Mouse (Mus musculus) granulocyte monocyte progenitor cell, adult 5-6 weeks (primary cell): ENCODE data around the gene Yipf7. TPM values are rescaled to one million over a fixed set of nuclear protein-coding genes. Genes with fewer than 3 reads are reported as not detected.

Source experiments
- ATAC-seq: replicated peaks from 2 replicates; pipeline ENCODE4 v1.8.0; 2016; ENCODE audit warnings: mild to moderate bottlenecking, moderate TSS enrichment, inconsistent platforms; ENCODE audit not compliant: poor library complexity, severe bottlenecking
- total RNA-seq, 2 experiments: library from RNA; stranded (forward) in 1 of 2; stranded (reverse) in 1 of 2; fragments of 200-712, 200-1000 nt in 1 of 2; fragments of >200 nt in 1 of 2; fragmentation: Nextera tagmentation in 1 of 2; gene quantifications; 2 replicates each; pipeline ENCODE4 v1.2.3; 2014 to 2017

Yipf7 gene
- total RNA-seq (2014; fragmentation: Nextera tagmentation) (not detected in 2 replicates), total RNA-seq (2017) (not detected in 2 replicates)

GRCm38 (mm10) chr5:69542489-69542888 is at the start of gene Yipf7:
Gene Yipf7, minus strand, starts transcription at chr5:69542648.
- ATAC-seq, result no peak

GRCm38 (mm10) chr5:69591640-69592461 is 49.4 kb upstream of the Yipf7 start, which contains the start of gene Gnpda2:
Gene Gnpda2, minus strand, starts transcription at chr5:69592340.
- ATAC-seq, result peak; percentile 97

GRCm38 (mm10) chr5:69557404-69557935 is 15.0 kb upstream of the Yipf7 start:
- ATAC-seq, result peak; percentile 50

- peak; percentile 96 for ATAC-seq
Measured at GRCm38 (mm10) chr5:69556628-69557403, 14.4 kb upstream of the Yipf7 start, which contains the start of gene Guf1. Gene Guf1, plus strand, starts transcription at chr5:69556923.

- ATAC-seq, result no peak
Measured at GRCm38 (mm10) chr5:69541680-69542079, 768 bp downstream of the Yipf7 start.

GRCm38 (mm10) chr5:69523944-69524343 is 18.5 kb downstream of the Yipf7 start:
- ATAC-seq, result no peak

GRCm38 (mm10) chr5:69522064-69522463 is 20.4 kb downstream of the Yipf7 start:
- ATAC-seq, result no peak

GRCm38 (mm10) chr5:69520661-69521278 is 21.7 kb downstream of the Yipf7 start:
- peak; percentile 84 for ATAC-seq

GRCm38 (mm10) chr5:69512203-69512602 is 30.2 kb downstream of the Yipf7 start:
- ATAC-seq, result no peak

- no peak for ATAC-seq
Measured at GRCm38 (mm10) chr5:69511631-69512030, 30.8 kb downstream of the Yipf7 start.

GRCm38 (mm10) chr5:69507045-69507444 is 35.4 kb downstream of the Yipf7 start:
- ATAC-seq, result no peak

- no peak for ATAC-seq
Measured at GRCm38 (mm10) chr5:69489046-69489445, 53.4 kb downstream of the Yipf7 start.

GRCm38 (mm10) chr5:69467520-69467919 is 74.9 kb downstream of the Yipf7 start:
- ATAC-seq, result no peak

Other genes with a start within 250 kb of the Yipf7 start
- gene Kctd8, start 201.0 kb downstream of the Yipf7 start, total RNA-seq (2014; fragmentation: Nextera tagmentation), result not detected in 2 replicates
- gene Kctd8, start 201.0 kb downstream of the Yipf7 start, total RNA-seq (2017), result not detected in 2 replicates
- gene Guf1, start 14.3 kb upstream of the Yipf7 start, total RNA-seq (2014; fragmentation: Nextera tagmentation), result 30.8 and 48.4 TPM in 2 replicates
- gene Guf1, start 14.3 kb upstream of the Yipf7 start, total RNA-seq (2017), result 46.5 and 47.2 TPM in 2 replicates
- gene Gnpda2, start 49.7 kb upstream of the Yipf7 start, total RNA-seq (2014; fragmentation: Nextera tagmentation), result 16.3 and 18.2 TPM in 2 replicates
- 16.9 and 24.5 TPM in 2 replicates for gene Gnpda2, start 49.7 kb upstream of the Yipf7 start, total RNA-seq (2017)